Mouse (Mus musculus) right cerebral cortex, postnatal 10 days (tissue): ENCODE measurements around the gene Tmem131.

ENCODE experiments used
- DNase-seq, 2 experiments: peaks; one replicate each; pipeline ENCODE4 v3.0.0; 2021; ENCODE audit warnings: low spot score in 2 of 2

The Tmem131 gene

GRCm38 (mm10) chr1:36887172-36887571 is 56.3 kb downstream of the Tmem131 start:
- DNase-seq, result no peak

DNA sequence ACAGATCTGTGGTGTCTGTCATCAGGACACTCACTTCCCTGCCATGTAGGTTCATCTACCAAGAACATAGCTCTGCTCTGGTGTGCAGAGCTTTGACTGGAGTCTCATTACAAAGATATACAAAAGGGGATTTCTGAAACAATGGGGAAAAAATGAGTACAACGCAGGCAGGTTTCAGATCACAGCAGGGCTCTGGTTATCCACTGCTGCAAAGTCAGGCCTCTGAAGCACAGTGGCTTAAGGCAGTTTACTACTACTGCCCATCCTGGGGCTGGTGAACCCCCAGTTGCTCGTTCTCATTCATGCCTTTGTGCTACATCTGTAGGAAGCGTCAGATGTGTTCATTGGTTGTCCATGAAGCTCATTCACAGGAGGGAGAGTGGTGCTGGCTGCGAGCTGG is 57.0 kb downstream of the Tmem131 start:
- DNase-seq, result no peak

DNA sequence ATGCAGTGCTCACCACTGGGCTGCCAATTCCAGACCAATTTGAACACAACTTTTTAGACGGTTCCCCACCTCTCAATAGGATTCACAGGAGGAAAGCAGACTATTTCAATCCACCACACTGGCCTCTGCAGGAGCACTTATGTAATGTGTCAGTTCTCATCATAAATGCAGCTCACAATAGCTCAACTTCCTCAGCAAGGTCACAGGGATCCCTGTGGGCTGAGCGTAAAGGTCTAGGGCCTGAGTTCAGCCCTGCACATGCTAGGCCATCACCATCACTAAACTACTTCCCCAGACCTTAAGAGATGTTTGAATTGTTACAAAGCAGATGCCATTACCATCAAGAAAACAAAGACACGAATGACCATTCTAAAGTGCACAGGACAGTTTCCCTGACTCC is 58.9 kb downstream of the Tmem131 start:
- no peak for DNase-seq

DNA sequence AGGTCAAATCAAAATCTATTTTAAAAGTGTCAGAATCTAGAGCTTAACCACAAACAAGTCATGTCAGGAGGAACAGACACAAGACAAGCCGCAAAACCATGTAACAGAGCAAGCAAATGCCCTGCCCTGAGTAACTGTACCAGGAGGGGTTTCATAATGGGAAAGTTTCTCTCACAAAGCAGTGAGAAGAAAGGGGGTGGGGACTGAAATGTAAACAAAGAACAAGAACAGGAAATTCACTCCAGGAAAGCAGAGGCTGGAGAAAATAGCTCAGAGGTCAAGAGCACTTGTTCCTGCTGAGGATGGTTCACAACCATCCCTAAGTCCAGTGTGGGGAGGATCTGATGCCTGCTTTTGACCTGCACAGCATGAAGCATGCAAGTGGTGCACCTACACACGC is 59.7 kb downstream of the Tmem131 start:
- no peak for DNase-seq

DNA sequence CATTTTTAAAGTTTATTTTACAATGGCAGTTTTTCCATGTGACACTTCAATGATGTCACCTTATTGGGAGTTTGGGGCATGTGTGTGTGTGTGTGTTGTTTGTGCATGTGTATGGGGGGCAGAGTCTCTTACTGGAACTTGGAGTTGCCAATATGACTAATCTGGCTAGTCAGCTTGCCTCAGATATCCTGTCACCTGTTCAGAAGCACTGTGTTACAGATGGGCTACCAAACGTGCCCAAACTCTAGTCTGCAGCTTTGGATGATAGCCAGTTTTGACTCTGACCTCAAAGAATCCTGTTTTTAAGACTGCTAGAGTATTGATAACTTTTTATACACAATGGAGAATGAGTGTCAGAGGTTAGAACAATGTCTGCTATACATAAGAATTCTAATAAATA is 64.3 kb downstream of the Tmem131 start:
- DNase-seq, result no peak

DNA sequence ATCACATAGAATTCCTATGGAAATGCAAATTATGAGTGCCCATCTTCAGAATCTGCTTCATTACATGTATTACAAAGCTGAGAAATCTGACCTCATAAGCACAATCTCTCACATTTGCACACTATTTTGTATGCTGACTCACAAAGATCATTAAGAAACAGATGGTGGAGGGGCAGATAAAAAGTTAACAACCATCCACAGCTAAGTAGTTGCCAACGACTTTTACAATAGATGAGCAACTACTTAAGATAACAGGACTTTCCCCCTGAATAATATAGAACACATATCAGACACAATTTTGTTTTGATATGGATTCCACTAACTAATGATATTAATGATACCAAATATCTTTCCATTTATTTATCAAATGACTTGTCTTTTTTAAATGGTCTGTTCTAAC is 66.3 kb downstream of the Tmem131 start:
- DNase-seq, result no peak

GRCm38 (mm10) chr1:36874874-36875561 is 68.4 kb downstream of the Tmem131 start:
- no peak for DNase-seq

GRCm38 (mm10) chr1:36871238-36871637 is 72.2 kb downstream of the Tmem131 start:
- DNase-seq, result no peak

- no peak for DNase-seq
Observed at GRCm38 (mm10) chr1:36870518-36870917, 72.9 kb downstream of the Tmem131 start.

DNA sequence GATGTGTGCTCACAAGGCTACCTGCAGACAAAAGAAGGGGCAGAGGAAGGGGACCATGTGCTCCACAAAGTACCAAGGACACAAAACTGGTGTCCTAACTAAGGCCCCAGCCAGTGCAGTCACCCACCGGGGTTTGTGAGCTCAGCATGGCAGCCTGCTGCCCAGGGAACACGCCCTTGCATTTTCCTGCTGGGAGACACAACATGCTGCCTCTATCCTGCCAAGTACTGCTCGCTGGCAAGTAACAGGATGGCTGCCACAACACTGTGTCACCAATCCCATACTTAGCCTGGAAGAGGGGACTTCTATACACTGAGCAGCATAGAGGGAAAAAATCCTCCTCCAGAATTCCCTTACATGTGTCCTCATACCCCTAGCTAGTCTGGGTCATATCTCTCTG is 78.7 kb downstream of the Tmem131 start:
- DNase-seq, result peak in 1 of 2 experiments; percentile 39

DNA sequence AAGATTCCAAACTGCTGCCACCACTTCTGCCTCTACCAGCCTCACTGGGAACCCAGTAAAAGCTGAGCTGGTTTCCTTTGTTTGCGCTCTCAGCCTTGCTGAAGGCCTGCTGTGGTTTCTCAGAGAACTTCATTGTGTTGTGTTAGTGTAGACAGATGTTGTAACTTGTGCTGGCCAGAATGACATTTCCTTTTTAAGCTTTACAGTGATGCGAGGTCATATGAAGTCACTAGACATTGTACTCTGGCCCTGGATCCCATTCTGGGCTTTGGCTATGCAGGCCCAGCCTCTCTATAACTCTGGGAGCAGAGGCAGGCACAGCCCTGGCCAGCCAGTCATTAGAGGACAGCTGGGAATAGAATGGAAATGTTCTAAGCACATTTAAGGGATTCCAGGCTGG is 81.7 kb downstream of the Tmem131 start:
- DNase-seq, result no peak

- DNase-seq, result no peak
Observed at GRCm38 (mm10) chr1:36860876-36861275, 82.6 kb downstream of the Tmem131 start.

- no peak for DNase-seq
Observed at GRCm38 (mm10) chr1:36860431-36860849, 83.0 kb downstream of the Tmem131 start.

- DNase-seq, result no peak
Observed at GRCm38 (mm10) chr1:36857081-36857480, 86.4 kb downstream of the Tmem131 start.

DNA sequence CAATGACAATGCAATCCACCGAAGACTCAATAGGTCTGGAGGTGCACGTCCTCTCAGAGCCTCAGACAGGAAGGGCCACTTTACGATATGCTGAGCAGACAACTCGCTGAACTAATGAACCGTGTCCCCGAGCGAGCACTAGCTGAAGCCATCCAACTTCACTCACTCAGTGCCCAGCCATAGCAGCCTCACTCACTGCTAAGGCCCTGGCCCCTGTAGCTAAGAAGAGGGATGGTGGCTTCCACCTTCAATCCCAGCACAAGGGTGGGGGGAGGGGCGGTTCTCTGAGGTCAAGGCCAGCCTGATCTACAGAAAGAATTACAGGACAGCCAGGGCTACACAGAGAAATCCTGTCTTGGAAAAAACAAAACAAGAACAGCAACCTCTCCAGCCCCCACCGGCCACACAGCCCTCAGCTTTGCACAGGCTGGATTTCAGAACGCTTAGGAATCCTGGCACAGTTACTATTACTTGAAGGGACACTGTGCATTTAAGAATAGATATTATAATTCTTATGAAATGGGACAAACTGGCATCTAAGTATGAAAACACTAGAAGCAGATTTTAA is 89.2 kb downstream of the Tmem131 start:
- no peak for DNase-seq

DNA sequence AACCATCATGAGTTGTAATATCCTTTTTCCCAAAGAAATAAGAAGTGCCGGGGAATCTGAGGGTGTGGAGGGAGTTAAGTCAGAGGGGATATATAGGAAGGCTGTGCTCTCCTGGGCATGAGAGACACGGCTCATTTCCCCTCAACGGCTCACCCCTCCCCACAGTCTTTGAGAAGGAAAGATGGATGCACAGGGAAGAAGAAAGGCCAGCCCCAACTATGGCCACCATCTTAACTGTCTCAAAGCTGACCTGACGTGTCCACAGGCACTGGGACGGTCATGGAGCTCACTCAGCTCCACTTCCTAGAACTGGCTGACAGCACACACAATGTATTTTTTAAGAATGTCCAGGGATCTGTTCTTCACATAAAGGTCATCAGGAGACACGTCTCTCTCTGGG is 91.4 kb downstream of the Tmem131 start:
- DNase-seq, result no peak

DNA sequence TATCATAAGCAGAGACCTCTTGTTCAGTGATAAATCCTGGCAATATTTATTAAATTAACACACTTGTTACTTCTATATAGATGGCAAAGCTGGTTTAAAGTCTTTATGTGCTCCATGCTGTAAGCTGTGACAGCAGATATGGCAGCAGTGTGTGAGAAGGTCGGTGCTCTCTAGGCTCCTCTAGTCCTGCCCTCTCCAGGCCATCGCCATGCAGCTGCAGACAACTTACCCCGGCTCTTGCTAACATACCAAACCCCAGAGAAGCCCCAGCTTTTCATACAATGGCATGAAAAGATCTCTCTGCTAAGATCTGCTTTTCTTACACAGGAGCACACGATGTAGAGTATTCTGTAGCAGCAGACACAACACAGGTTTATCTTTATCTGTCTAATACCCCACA is 92.1 kb downstream of the Tmem131 start:
- DNase-seq, result no peak

DNA sequence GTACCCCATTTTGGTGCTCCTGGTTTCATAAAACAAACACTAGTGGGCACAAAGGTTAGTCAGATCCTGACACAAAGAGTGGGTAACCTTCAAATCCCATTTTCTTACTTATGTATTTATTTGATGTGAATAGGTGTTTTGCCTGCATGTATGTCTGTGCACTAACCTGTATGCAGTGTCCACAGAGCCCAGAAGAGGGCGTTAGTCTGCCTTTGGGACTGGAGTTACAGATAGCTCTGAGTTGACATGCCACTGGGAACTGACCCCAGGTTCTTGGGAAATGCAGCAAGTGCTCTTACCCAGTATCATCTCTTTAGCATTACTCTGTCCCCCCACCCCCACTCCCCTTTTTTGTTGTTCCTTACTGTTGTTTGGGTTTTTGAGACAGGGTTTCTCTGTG is 95.4 kb downstream of the Tmem131 start:
- DNase-seq, result no peak

GRCm38 (mm10) chr1:36847276-36847675 is 96.2 kb downstream of the Tmem131 start:
- DNase-seq, result no peak

DNA sequence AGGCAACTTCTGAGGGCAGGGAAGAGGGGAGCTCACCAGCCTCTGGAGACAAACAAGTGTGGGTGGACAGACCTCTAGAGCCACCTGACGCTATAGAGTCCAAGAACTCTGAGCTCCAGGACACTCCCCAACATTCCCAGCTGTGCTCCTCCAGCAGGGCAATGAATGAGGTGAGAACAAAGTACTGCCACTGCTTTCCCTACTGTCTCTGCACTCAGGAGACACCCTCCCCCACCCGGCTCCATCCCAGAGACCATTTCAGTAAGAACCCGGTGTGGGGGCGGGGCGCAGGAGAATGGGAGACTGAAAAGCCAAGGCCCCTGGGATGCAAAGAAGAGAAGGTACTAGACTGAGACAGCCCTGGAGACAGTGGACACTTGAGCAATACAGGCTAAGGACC is 98.4 kb downstream of the Tmem131 start:
- DNase-seq, result no peak

DNA sequence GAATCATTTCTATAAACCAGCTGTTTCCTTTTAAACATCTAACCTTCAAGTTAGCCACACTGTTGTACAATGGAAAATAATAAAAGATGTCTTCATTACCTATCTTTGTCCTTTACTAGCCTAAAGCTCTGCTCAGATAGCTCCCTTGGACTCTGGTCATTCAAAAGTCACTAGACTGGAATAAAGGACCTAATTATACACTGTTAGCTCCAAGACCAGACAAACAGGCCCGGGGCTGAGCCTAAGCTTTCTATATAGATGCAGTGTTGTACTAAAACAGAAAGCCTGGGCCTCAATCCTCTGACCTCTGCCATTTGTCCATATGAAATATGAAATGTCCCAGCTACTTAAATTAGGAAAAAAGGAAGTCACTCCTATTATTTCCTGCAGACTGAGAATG is 101.7 kb downstream of the Tmem131 start:
- DNase-seq, result no peak

GRCm38 (mm10) chr1:36840959-36841358 is 102.5 kb downstream of the Tmem131 start:
- no peak for DNase-seq

DNA sequence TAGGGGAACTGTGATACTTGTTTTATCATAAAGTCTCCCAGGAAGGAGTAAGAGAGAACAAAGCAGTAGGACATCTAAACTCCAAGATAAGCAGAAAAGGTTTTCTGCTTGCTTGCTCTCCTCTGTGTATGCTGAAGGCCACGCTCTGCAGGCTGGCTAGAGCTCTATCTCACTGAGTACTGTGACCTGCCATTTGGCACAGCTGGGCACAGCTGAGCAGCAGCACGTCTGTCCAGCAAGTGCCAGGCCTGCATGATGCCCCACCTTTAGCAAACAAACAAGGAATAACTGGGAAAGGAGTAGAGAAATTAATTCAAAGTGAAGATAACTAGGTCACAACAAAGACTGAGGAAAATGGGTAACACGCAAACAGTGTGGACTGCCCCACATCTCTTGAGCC is 103.6 kb downstream of the Tmem131 start:
- DNase-seq, result no peak
